Mouse (Mus musculus): ENCODE results near the gene Ostn. TPM values are rescaled to one million over a fixed set of nuclear protein-coding genes. Genes with fewer than 3 reads are reported as not detected.

Gene Ostn
- total and polyA plus RNA-seq, 3 experiments, result not detected

GRCm38 (mm10) chr16:27296508-27296907, 10.8 kb upstream of the Ostn start:
- Histone ChIP-seq H3K4me1 (ENCODE audit: control insufficient read depth in 1 of 2, insufficient read depth in 2 of 2, low read length in 2 of 2) (no peaks in the 10 kb centered on the region), H3K4me3 (ENCODE audit: control insufficient read depth in 1 of 2, insufficient read depth in 1 of 2, low read depth in 2 of 2, low read length in 2 of 2) (no peak overlapping the region), H3K9ac (ENCODE audit: control insufficient read depth, low read depth, low read length, poor library complexity, severe bottlenecking) (no peak overlapping the region), H3K9me3 (replicated peaks; ENCODE audit: insufficient read depth, low read length) (no peaks in the 10 kb centered on the region), H3K27ac (ENCODE audit: control insufficient read depth, low read depth, low read length) (no peak overlapping the region), H3K79me2 (ENCODE audit: control insufficient read depth, insufficient read depth, low read length, poor library complexity) (no peaks in the 10 kb centered on the region), H3K36me3 (ENCODE audit: control insufficient read depth in 1 of 2, insufficient read depth in 2 of 2, low read length in 2 of 2) (no peaks in the 10 kb centered on the region), H3K27me3 (ENCODE audit: control insufficient read depth in 1 of 2, insufficient read depth in 2 of 2, low read length in 2 of 2) (no peaks in the 10 kb centered on the region; a peak in 1 of 4 replicates)
- no peak for DNase-seq (ENCODE audit: low read depth, low spot score)
- TF ChIP-seq MEF2A (IDR thresholded peaks at IDR 0.05; ENCODE audit: extremely low read depth, insufficient replicate concordance, low read depth, low read length, poor library complexity, severe bottlenecking) (no peak), USF1 (IDR thresholded peaks at IDR 0.05; ENCODE audit: low read depth, low read length) (no peak), MXI1 (IDR thresholded peaks at IDR 0.05; ENCODE audit: low read depth, low read length) (no peak), TBP (IDR thresholded peaks at IDR 0.05; ENCODE audit: low read depth, low read length) (no peak), NRF1 (IDR thresholded peaks at IDR 0.05; ENCODE audit: insufficient read depth, low read depth, low read length, poor library complexity, severe bottlenecking) (no peak), JUND (IDR thresholded peaks at IDR 0.05; ENCODE audit: low read depth, low read length) (no peak)

GRCm38 (mm10) chr16:27296929-27297328, 10.4 kb upstream of the Ostn start:
- no peaks in the 10 kb centered on the region for H3K79me2 ChIP-seq (ENCODE audit: control insufficient read depth, insufficient read depth, low read length, poor library complexity)
- no peak overlapping the region for H3K27ac ChIP-seq (ENCODE audit: control insufficient read depth, low read depth, low read length)
- no peaks in the 10 kb centered on the region; a peak in 1 of 4 replicates for H3K27me3 ChIP-seq (ENCODE audit: control insufficient read depth in 1 of 2, insufficient read depth in 2 of 2, low read length in 2 of 2)
- H3K36me3 ChIP-seq (ENCODE audit: control insufficient read depth in 1 of 2, insufficient read depth in 2 of 2, low read length in 2 of 2), result no peaks in the 10 kb centered on the region
- no peaks in the 10 kb centered on the region for H3K9me3 ChIP-seq (replicated peaks; ENCODE audit: insufficient read depth, low read length)
- no peaks in the 10 kb centered on the region for H3K4me1 ChIP-seq (ENCODE audit: control insufficient read depth in 1 of 2, insufficient read depth in 2 of 2, low read length in 2 of 2)
- H3K9ac ChIP-seq (ENCODE audit: control insufficient read depth, low read depth, low read length, poor library complexity, severe bottlenecking), result no peak overlapping the region
- no peak for DNase-seq (ENCODE audit: low read depth, low spot score)
- no peak for TF ChIP-seq NRF1 (IDR thresholded peaks at IDR 0.05; ENCODE audit: insufficient read depth, low read depth, low read length, poor library complexity, severe bottlenecking)
- no peak for TF ChIP-seq MAFK (IDR thresholded peaks at IDR 0.05; ENCODE audit: borderline replicate concordance, low read depth, low read length)
- no peak for TF ChIP-seq ZMIZ1 (IDR thresholded peaks at IDR 0.05; ENCODE audit: low read depth, low read length)
- TF ChIP-seq SMC3 (IDR thresholded peaks at IDR 0.05; ENCODE audit: low read depth, low read length), result no peak
- no peak for TF ChIP-seq TAL1 (IDR thresholded peaks at IDR 0.05; ENCODE audit: low read length)
- no peak for TF ChIP-seq GABPA (IDR thresholded peaks at IDR 0.05; ENCODE audit: low read depth, low read length)
- no peak for TF ChIP-seq ZC3H11A (IDR thresholded peaks at IDR 0.05; ENCODE audit: low read depth, low read length)
- H3K4me3 ChIP-seq (ENCODE audit: control insufficient read depth in 1 of 2, insufficient read depth in 1 of 2, low read depth in 2 of 2, low read length in 2 of 2), result no peak overlapping the region

GRCm38 (mm10) chr16:27319099-27319498, 11.8 kb downstream of the Ostn start:
- Histone ChIP-seq H3K4me1 (ENCODE audit: control insufficient read depth in 1 of 2, insufficient read depth in 2 of 2, low read length in 2 of 2) (no peaks in the 10 kb centered on the region), H3K36me3 (ENCODE audit: control insufficient read depth in 1 of 2, insufficient read depth in 2 of 2, low read length in 2 of 2) (no peaks in the 10 kb centered on the region), H3K27ac (ENCODE audit: control insufficient read depth, low read depth, low read length) (no peak overlapping the region), H3K4me3 (ENCODE audit: control insufficient read depth in 1 of 2, insufficient read depth in 1 of 2, low read depth in 2 of 2, low read length in 2 of 2) (no peak overlapping the region), H3K9me3 (replicated peaks; ENCODE audit: insufficient read depth, low read length) (no peaks in the 10 kb centered on the region), H3K27me3 (ENCODE audit: control insufficient read depth in 1 of 2, insufficient read depth in 2 of 2, low read length in 2 of 2) (no peaks in the 10 kb centered on the region; a peak in 2 of 4 replicates), H3K9ac (ENCODE audit: control insufficient read depth, low read depth, low read length, poor library complexity, severe bottlenecking) (no peak overlapping the region), H3K79me2 (ENCODE audit: control insufficient read depth, insufficient read depth, low read length, poor library complexity) (no peaks in the 10 kb centered on the region)
- TF ChIP-seq CHD1 (IDR thresholded peaks at IDR 0.05; ENCODE audit: low read depth, low read length), result no peak
- no peak for TF ChIP-seq CTCF (IDR thresholded peaks at IDR 0.05 in 2 of 3, conservative IDR thresholded peaks at IDR 0.05 in 1 of 3; ENCODE audit: control insufficient read depth in 1 of 3, insufficient read depth in 1 of 3, low read depth in 2 of 3, low read length in 3 of 3, poor library complexity in 1 of 3, severe bottlenecking in 1 of 3)
- no peak for TF ChIP-seq E2F4 (IDR thresholded peaks at IDR 0.05; ENCODE audit: borderline replicate concordance, low read depth, low read length)
- no peak for TF ChIP-seq KAT2A (conservative IDR thresholded peaks at IDR 0.05; ENCODE audit: low read depth, low read length)
- TF ChIP-seq USF1 (IDR thresholded peaks at IDR 0.05; ENCODE audit: low read depth, low read length), result no peak
- no peak for TF ChIP-seq BHLHE40 (IDR thresholded peaks at IDR 0.05; ENCODE audit: borderline replicate concordance, low read depth, low read length)
- no peak for TF ChIP-seq TCF12 (IDR thresholded peaks at IDR 0.05; ENCODE audit: low read depth, low read length)
- TF ChIP-seq POLR2AphosphoS2 (IDR thresholded peaks at IDR 0.05; ENCODE audit: low read length), result no peak
- TF ChIP-seq SIN3A (IDR thresholded peaks at IDR 0.05; ENCODE audit: low read length), result no peak
- no peak for TF ChIP-seq MAX (IDR thresholded peaks at IDR 0.05; ENCODE audit: low read length)
- no peak for TF ChIP-seq HCFC1 (IDR thresholded peaks at IDR 0.05; ENCODE audit: low read depth, low read length)
- TF ChIP-seq ELF1 (IDR thresholded peaks at IDR 0.05; ENCODE audit: low read depth, low read length), result no peak
- no peak for DNase-seq (ENCODE audit: low read depth, low spot score)

Measured in MEL (cell line).